Mouse (Mus musculus) gastrocnemius, adult 2 months (tissue): ENCODE measurements at regions not wholly inside any gene's neighbourhood (a gene's known extent, or its start where the extent isn't known, plus 50 kb on each side); places are given as distances from the start of the nearest gene placed in this dataset.
A peak's percentile ranks its signal among the peaks of the same experiment; 100 is the strongest.

Experiments used
- DNase-seq: peaks from one replicate; pipeline ENCODE4 v3.0.0; 2022
- H3K27ac ChIP-seq: fragments of 200-600 bp; 2 replicates; pipeline ENCODE4 v1.8.1; 2022; ENCODE audit warnings: mild to moderate bottlenecking
- H3K4me3 ChIP-seq: fragments of 200-600 bp; 2 replicates; pipeline ENCODE4 v1.8.1; 2022; ENCODE audit warnings: mild to moderate bottlenecking, moderate library complexity
- CTCF ChIP-seq: fragments of 200-600 bp; IDR thresholded peaks from 2 replicates; pipeline ENCODE4 v1.8.1; 2022; ENCODE audit warnings: antibody characterized with exemption, mild to moderate bottlenecking, moderate library complexity
- intact Hi-C: fragments of 180-260 bp; cut with DNase I; formaldehyde crosslinking; loops from one replicate; pipeline ENCODE4 v1.15.1; 2025

DNA sequence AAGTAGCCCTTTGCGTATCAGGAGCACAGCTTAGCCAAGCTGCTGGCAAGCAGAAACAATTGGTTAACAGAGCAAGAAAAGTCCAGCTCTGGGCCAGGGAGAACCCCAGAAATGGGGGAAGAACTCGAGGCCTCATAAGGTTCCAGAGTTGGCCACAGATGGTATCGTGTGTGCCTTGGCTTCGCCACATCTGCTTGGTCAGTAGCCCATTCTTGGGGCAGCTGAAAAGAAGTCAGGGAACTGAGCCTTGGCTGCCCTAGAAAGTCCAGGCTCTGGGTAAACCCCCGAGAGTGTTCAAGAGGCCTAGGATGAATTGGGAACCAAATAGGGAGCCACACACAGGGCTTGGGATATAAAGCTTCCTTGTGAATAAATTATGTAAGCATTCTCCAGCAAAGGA, 78.7 kb downstream of the Zfp36l1 start:
- no peak overlapping the region for H3K27ac ChIP-seq
- no peak for TF ChIP-seq CTCF
- no peak overlapping the region for H3K4me3 ChIP-seq
- DNase-seq = peak; percentile 60
- intact Hi-C loops = no loop called here

- TF ChIP-seq CTCF = no peak
- intact Hi-C loops = no loop called here
- Histone ChIP-seq H3K27ac (no peak overlapping the region), H3K4me3 (no peak overlapping the region)
- DNase-seq = no peak
Observed at GRCm38 (mm10) chr12:80032520-80032919, 80.3 kb downstream of the Zfp36l1 start.

DNA sequence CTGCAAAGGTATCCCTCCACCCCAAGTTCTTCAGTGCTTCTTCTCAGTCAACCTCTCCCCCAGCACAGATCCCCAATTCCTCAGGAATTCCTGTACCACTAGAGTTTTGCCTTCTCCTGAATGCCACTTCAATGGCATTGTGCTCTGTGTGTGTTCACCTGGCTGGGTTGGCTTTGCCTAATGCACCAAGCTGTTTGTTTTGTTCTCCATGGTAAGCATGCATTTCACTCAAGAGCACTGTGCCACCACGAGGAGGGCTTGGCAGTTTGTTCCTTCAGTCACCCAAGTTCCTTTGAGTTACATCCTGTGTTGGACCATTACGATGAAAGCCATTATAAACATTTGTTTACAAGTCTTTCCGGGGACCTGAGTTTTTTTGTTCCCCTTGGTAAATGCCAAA, 84.5 kb downstream of the Zfp36l1 start:
- H3K4me3 ChIP-seq = no peak overlapping the region
- DNase-seq = no peak
- intact Hi-C loops = no loop called here
- TF ChIP-seq CTCF = no peak
- no peak overlapping the region for H3K27ac ChIP-seq

- TF ChIP-seq CTCF = no peak
- Histone ChIP-seq H3K4me3 (no peak overlapping the region), H3K27ac (peak overlapping the region; percentile 3; the same call in 1 of the 2 replicates)
- no peak for DNase-seq
- intact Hi-C loops = no loop called here
Observed at GRCm38 (mm10) chr12:80023107-80024078, 89.4 kb downstream of the Zfp36l1 start.

DNA sequence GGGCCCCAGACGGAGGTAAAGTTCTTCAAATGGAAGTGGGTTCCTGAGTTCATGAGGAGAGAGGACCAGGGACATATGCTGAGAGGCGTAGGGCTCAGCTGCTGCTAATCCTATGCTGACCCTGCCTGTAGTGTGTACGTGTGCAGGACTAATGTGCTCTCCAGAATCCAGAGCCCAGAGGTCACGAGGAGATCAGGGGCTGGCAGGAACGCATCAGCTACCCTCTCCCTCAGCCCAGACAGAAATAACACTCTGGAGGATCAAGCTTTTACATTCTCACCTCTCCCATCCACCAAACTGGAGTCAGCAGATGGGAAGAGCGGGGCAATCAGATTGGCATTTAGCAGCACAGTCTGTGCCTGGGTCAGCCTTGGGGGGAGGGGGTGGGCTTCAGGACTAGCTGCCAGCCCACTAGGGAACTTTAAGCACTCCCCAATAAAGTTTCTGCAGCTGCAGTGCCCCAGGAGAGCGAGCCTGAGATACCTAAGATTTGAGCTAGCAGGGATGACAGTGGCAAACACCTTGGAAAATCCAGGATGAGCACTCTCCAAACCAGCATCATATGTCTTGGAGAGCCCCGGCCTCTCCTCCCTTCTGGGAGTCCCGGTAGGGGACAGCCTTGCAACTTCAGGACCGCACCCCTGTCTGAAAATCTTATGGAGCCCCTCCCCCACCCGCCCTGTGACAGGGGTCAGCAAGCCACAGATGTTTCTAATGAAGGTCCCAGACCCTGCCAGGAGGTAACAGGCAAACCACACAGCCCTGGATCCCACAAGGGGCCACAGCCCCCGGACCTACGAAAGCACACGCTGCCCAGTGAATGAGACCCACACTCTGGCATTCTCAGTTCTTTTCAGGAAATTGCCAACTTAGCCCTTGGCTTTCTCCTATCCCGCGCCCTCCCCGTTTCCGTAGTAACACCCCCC, 90.4 kb downstream of the Zfp36l1 start:
- no peak overlapping the region for H3K27ac ChIP-seq
- TF ChIP-seq CTCF = no peak
- intact Hi-C loops = no loop called here

DNA sequence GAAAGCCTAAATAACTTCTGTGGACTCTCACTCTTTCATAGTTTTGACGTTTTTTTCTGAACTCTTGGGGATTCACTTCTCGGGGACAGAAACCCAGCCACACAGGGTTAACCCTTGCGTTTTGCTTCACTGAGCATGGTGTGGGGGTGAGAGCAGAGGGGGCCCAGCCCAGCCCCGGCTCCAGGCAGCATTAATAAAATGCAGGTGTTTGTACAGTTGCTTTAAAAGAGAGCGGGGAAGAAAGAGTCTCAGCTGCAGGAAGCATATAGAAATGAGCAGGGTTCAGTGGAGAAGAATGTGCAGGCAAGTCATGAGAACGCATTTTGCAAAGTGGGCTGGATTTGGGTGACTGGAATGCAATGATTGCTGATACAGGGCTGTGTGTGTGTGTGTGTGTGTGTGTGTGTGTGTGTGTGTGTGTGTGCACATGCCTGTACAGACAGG, 91.8 kb downstream of the Zfp36l1 start:
- DNase-seq = no peak
- Histone ChIP-seq H3K27ac (no peak overlapping the region), H3K4me3 (no peak overlapping the region)
- TF ChIP-seq CTCF = no peak
- intact Hi-C loops = no loop called here

More for the DNA sequence above, 90.4 kb downstream of the Zfp36l1 start:
- DNase-seq = no peak
- H3K4me3 ChIP-seq = no peak overlapping the region

GRCm38 (mm10) chr12:80018086-80018485, 94.7 kb downstream of the Zfp36l1 start:
- TF ChIP-seq CTCF = no peak
- peak overlapping the region; percentile 17; the same call in 1 of the 2 replicates for H3K27ac ChIP-seq
- no peak for DNase-seq
- intact Hi-C loops = no loop called here
- no peak overlapping the region for H3K4me3 ChIP-seq

DNA sequence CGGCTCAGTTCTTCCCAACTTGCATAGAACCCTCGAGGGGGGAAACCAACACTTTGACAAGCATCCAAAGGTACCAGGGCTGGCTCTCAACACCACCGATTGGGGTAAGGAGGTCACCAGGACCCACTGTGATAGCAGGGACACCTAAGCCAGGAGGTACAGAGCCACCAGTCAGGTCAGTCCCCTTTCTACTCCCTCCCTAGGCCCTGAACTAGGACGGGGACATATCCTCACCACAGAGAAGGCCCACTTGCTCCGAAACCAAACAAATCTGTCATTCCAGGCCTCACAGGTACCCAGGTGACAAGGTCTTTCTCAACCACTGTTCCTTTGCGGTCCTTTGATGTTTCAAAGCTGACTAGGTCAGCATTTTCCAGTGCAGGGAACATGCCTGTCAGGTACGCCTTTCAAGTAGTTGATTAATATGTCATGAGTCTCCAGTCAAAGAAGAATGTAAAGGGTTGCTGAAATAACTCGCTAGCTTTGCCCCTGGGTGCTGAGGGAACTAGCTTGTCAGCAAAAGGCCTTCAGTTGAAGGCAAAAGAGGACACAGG, 95.4 kb downstream of the Zfp36l1 start:
- H3K4me3 ChIP-seq = no peak overlapping the region
- peak overlapping the region; percentile 17; the same call in 1 of the 2 replicates for H3K27ac ChIP-seq
- no peak for DNase-seq
- no peak for TF ChIP-seq CTCF
- intact Hi-C loops = no loop called here

DNA sequence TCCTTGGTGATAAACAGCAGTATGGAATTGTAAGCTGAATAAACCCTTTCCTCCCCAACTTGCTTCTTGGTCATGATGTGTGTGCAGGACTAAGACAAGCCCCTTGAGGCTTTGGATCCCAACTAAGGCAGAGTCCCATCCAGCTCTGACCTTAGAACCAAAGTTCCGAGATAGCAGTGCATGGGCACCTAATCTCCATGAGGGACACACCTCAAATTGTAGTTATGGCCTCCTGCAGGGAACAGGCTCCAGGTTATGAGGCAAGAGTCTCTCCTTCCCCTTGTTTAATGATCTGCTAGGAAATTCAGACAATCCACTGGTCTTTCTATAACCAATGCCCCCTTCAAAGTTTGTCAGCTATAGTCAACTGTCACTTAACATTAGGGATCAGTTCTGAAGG, 96.9 kb downstream of the Zfp36l1 start:
- DNase-seq = no peak
- intact Hi-C loops = no loop called here
- no peak for TF ChIP-seq CTCF
- no peak overlapping the region for H3K4me3 ChIP-seq
- H3K27ac ChIP-seq = no peak overlapping the region

GRCm38 (mm10) chr12:80014598-80014983, 98.2 kb downstream of the Zfp36l1 start:
- intact Hi-C loops = loop anchor here (5.0 kb wide), 1 partner anchor 42 kb away; no protein-coding TSS in a partner anchor
- no peak for TF ChIP-seq CTCF

GRCm38 (mm10) chr12:80013904-80014597, 98.8 kb downstream of the Zfp36l1 start:
- TF ChIP-seq CTCF = no peak
- intact Hi-C loops = loop anchor here (5.0 kb wide), 1 partner anchor 42 kb away; no protein-coding TSS in a partner anchor
- peak; percentile 72 for DNase-seq
- peak overlapping the region; percentile 57 for H3K4me3 ChIP-seq
- peak overlapping the region; percentile 64 for H3K27ac ChIP-seq

More at GRCm38 (mm10) chr12:80014598-80014983, 98.2 kb downstream of the Zfp36l1 start:
- H3K27ac ChIP-seq = peak overlapping the region; percentile 64
- no peak for DNase-seq
- H3K4me3 ChIP-seq = peak overlapping the region; percentile 57

GRCm38 (mm10) chr12:80013577-80013903, 99.3 kb downstream of the Zfp36l1 start:
- peak overlapping the region; percentile 64 for H3K27ac ChIP-seq
- intact Hi-C loops = loop anchor here (5.0 kb wide), 1 partner anchor 41 kb away; no protein-coding TSS in a partner anchor
- TF ChIP-seq CTCF = no peak
- no peak for DNase-seq
- peak overlapping the region; percentile 57 for H3K4me3 ChIP-seq
